Mouse (Mus musculus) c-Kit-negative CD71-positive TER-119-positive erythroid progenitor cells, embryonic 14.5 days (primary cell): Measurements from ENCODE around the gene Gpr27.

ENCODE experiments used
- DNase-seq: peaks from one replicate; pipeline ENCODE4 v3.0.0-alpha.2; 2013; ENCODE audit warnings: low read depth, low spot score

Gpr27 gene

GRCm38 (mm10) chr6:99692206-99692915 lies at the start of gene Gpr27:
Gene Gpr27, plus strand, starts transcription at chr6:99692679.
- DNase-seq = no peak

- DNase-seq = no peak
Measured at GRCm38 (mm10) chr6:99643439-99644199, 48.9 kb upstream of the Gpr27 start.

GRCm38 (mm10) chr6:99644386-99644785 lies 48.1 kb upstream of the Gpr27 start:
- DNase-seq = no peak

- no peak for DNase-seq
Measured at GRCm38 (mm10) chr6:99644876-99645275, 47.6 kb upstream of the Gpr27 start.

GRCm38 (mm10) chr6:99646344-99646743 lies 46.1 kb upstream of the Gpr27 start:
- DNase-seq = no peak

- DNase-seq = no peak
Measured at GRCm38 (mm10) chr6:99649307-99649706, 43.2 kb upstream of the Gpr27 start.

GRCm38 (mm10) chr6:99652341-99652740 lies 40.1 kb upstream of the Gpr27 start:
- no peak for DNase-seq

GRCm38 (mm10) chr6:99654343-99654742 lies 38.1 kb upstream of the Gpr27 start:
- DNase-seq = no peak

- no peak for DNase-seq
Measured at GRCm38 (mm10) chr6:99655488-99655887, 37.0 kb upstream of the Gpr27 start.

- no peak for DNase-seq
Measured at GRCm38 (mm10) chr6:99656088-99656487, 36.4 kb upstream of the Gpr27 start.

- no peak for DNase-seq
Measured at GRCm38 (mm10) chr6:99658586-99658985, 33.9 kb upstream of the Gpr27 start.

GRCm38 (mm10) chr6:99660443-99660842 lies 32.0 kb upstream of the Gpr27 start:
- DNase-seq = no peak

GRCm38 (mm10) chr6:99663232-99663631 lies 29.2 kb upstream of the Gpr27 start:
- no peak for DNase-seq

- no peak for DNase-seq
Measured at GRCm38 (mm10) chr6:99665457-99666317, 26.8 kb upstream of the Gpr27 start.

- DNase-seq = no peak
Measured at GRCm38 (mm10) chr6:99666318-99667171, 25.9 kb upstream of the Gpr27 start, which contains the start of the genes Eif4e3 and Gm20696. Gene Eif4e3, minus strand, starts transcription at chr6:99666771. Gene Gm20696, minus strand, starts transcription at chr6:99666797.

- no peak for DNase-seq
Measured at GRCm38 (mm10) chr6:99667290-99667689, 25.2 kb upstream of the Gpr27 start.

GRCm38 (mm10) chr6:99669481-99670325 lies 22.8 kb upstream of the Gpr27 start:
- no peak for DNase-seq

GRCm38 (mm10) chr6:99670481-99671119 lies 21.9 kb upstream of the Gpr27 start:
- DNase-seq = no peak

GRCm38 (mm10) chr6:99671768-99672167 lies 20.7 kb upstream of the Gpr27 start:
- no peak for DNase-seq

- DNase-seq = no peak
Measured at GRCm38 (mm10) chr6:99674482-99674881, 18.0 kb upstream of the Gpr27 start.
